Mouse (Mus musculus): Measurements from ENCODE around the gene Cacng2.

DNA sequence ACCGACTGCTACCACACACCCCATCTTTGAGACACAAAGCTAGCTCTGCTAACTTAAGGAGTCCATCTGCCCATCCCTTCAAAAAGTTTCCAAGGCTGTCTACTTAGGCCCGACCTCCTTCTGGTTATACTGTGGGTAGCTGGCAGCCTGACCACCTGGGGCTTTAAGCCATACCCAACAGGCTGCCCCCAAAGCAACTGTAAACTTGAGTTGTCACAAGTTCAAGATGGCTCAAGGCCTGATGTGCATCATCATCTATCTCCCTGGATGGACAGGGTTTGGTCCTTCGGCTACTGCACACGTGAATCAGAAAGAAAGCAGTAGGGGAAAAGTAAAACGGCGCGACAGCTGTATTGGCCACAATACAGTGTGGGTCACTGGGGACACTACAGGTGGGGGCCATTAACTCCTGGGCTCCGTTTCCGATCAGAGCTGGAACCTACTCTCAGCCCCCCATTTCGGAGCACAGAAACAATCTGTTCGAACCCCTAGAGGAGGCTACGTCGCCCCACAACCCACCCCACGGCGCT is 149.8 kb downstream of the Cacng2 start:
- no peak for TF ChIP-seq CTCF (IDR thresholded peaks at IDR 0.05)
- TF ChIP-seq EP300 (IDR thresholded peaks at IDR 0.05; ENCODE audit: insufficient read depth, low read depth, low read length) = no peak

Data from heart, adult 2 months (tissue).